Mouse (Mus musculus): ENCODE measurements around the gene Arl15. TPM values are rescaled to one million over a fixed set of nuclear protein-coding genes. Genes with fewer than 3 reads are reported as not detected.

Gene Arl15
- polyA plus RNA-seq, 1 experiment from 2014 or later = 6.7 TPM

GRCm38 (mm10) chr13:114051151-114051850, 257.0 kb downstream of the Arl15 start:
- WGBS = 68% methylated on average over 9 of the region's 9 CpGs
- Histone ChIP-seq H3K27me3 (no peaks in the 10 kb centered on the region), H3K9ac (no peak overlapping the region), H3K4me2 (no peak overlapping the region), H3K36me3 (no peaks in the 10 kb centered on the region), H3K4me1 (replicated peaks) (no peaks in the 10 kb centered on the region), H3K27ac (no peak overlapping the region), H3K9me3 (replicated peaks) (no peaks in the 10 kb centered on the region), H3K4me3 (no peak overlapping the region)
- ATAC-seq (replicated peaks; ENCODE audit: insufficient number of reproducible peaks, insufficient read depth, low FRiP score, low read depth) = no peak

- Histone ChIP-seq H3K9me3 (replicated peaks) (no peaks in the 10 kb centered on the region), H3K27ac (no peak overlapping the region), H3K36me3 (no peaks in the 10 kb centered on the region), H3K4me3 (no peak overlapping the region), H3K4me2 (no peak overlapping the region), H3K4me1 (replicated peaks) (no peaks in the 10 kb centered on the region), H3K27me3 (no peaks in the 10 kb centered on the region), H3K9ac (no peak overlapping the region)
- 65% methylated on average over 15 of the region's 15 CpGs for WGBS
- no peak for ATAC-seq (replicated peaks; ENCODE audit: insufficient number of reproducible peaks, insufficient read depth, low FRiP score, low read depth)
Observed at GRCm38 (mm10) chr13:114052426-114053205, 258.3 kb downstream of the Arl15 start.

- Histone ChIP-seq H3K36me3 (no peaks in the 10 kb centered on the region), H3K4me1 (replicated peaks) (no peaks in the 10 kb centered on the region), H3K4me3 (no peak overlapping the region), H3K9me3 (replicated peaks) (no peaks in the 10 kb centered on the region), H3K4me2 (no peak overlapping the region), H3K27ac (no peak overlapping the region), H3K27me3 (no peaks in the 10 kb centered on the region), H3K9ac (no peak overlapping the region)
- no peak for ATAC-seq (replicated peaks; ENCODE audit: insufficient number of reproducible peaks, insufficient read depth, low FRiP score, low read depth)
- 90% methylated on average over 2 of the region's 2 CpGs for WGBS
Observed at GRCm38 (mm10) chr13:114053261-114053660, 259.0 kb downstream of the Arl15 start.

- Histone ChIP-seq H3K4me1 (replicated peaks) (no peaks in the 10 kb centered on the region), H3K4me2 (no peak overlapping the region), H3K27me3 (no peaks in the 10 kb centered on the region), H3K4me3 (no peak overlapping the region), H3K36me3 (no peaks in the 10 kb centered on the region), H3K27ac (no peak overlapping the region), H3K9ac (no peak overlapping the region), H3K9me3 (replicated peaks) (no peaks in the 10 kb centered on the region)
- ATAC-seq (replicated peaks; ENCODE audit: insufficient number of reproducible peaks, insufficient read depth, low FRiP score, low read depth) = no peak
- WGBS = 77% methylated on average over 9 of the region's 9 CpGs
Observed at GRCm38 (mm10) chr13:114055686-114056085, 261.4 kb downstream of the Arl15 start.

GRCm38 (mm10) chr13:114060258-114060657, 266.0 kb downstream of the Arl15 start:
- no peak overlapping the region for H3K27ac ChIP-seq
- no peaks in the 10 kb centered on the region for H3K9me3 ChIP-seq (replicated peaks)
- H3K4me3 ChIP-seq = no peak overlapping the region
- H3K4me1 ChIP-seq (replicated peaks) = no peaks in the 10 kb centered on the region
- no peaks in the 10 kb centered on the region for H3K27me3 ChIP-seq
- H3K9ac ChIP-seq = no peak overlapping the region
- no peak for ATAC-seq (replicated peaks; ENCODE audit: insufficient number of reproducible peaks, insufficient read depth, low FRiP score, low read depth)
- H3K36me3 ChIP-seq = no peaks in the 10 kb centered on the region
- 79% methylated on average over 6 of the region's 6 CpGs for WGBS
- no peak overlapping the region for H3K4me2 ChIP-seq

GRCm38 (mm10) chr13:114061234-114061633, 266.9 kb downstream of the Arl15 start:
- H3K27me3 ChIP-seq = no peaks in the 10 kb centered on the region
- H3K4me2 ChIP-seq = no peak overlapping the region
- H3K9me3 ChIP-seq (replicated peaks) = no peaks in the 10 kb centered on the region
- H3K27ac ChIP-seq = no peak overlapping the region
- H3K36me3 ChIP-seq = no peaks in the 10 kb centered on the region
- H3K4me1 ChIP-seq (replicated peaks) = no peaks in the 10 kb centered on the region
- no peak overlapping the region for H3K4me3 ChIP-seq
- ATAC-seq (replicated peaks; ENCODE audit: insufficient number of reproducible peaks, insufficient read depth, low FRiP score, low read depth) = no peak
- 90% methylated on average over 7 of the region's 7 CpGs for WGBS
- H3K9ac ChIP-seq = no peak overlapping the region

- no peaks in the 10 kb centered on the region for H3K4me1 ChIP-seq (replicated peaks)
- WGBS = 71% methylated on average over 9 of the region's 9 CpGs
Observed at GRCm38 (mm10) chr13:114064069-114064468, 269.8 kb downstream of the Arl15 start.

GRCm38 (mm10) chr13:114065012-114065411, 270.7 kb downstream of the Arl15 start:
- no peaks in the 10 kb centered on the region for H3K4me1 ChIP-seq (replicated peaks)
- no peak overlapping the region for H3K4me3 ChIP-seq
- no peak overlapping the region for H3K9ac ChIP-seq
- WGBS = 52% methylated on average over 6 of the region's 6 CpGs
- no peaks in the 10 kb centered on the region for H3K36me3 ChIP-seq
- H3K9me3 ChIP-seq (replicated peaks) = no peaks in the 10 kb centered on the region
- H3K4me2 ChIP-seq = no peak overlapping the region
- no peak for ATAC-seq (replicated peaks; ENCODE audit: insufficient number of reproducible peaks, insufficient read depth, low FRiP score, low read depth)
- H3K27me3 ChIP-seq = no peaks in the 10 kb centered on the region
- H3K27ac ChIP-seq = no peak overlapping the region

More at GRCm38 (mm10) chr13:114064069-114064468, 269.8 kb downstream of the Arl15 start:
- Histone ChIP-seq H3K36me3 (no peaks in the 10 kb centered on the region), H3K9me3 (replicated peaks) (no peaks in the 10 kb centered on the region), H3K27me3 (no peaks in the 10 kb centered on the region), H3K27ac (no peak overlapping the region), H3K4me3 (no peak overlapping the region), H3K4me2 (no peak overlapping the region), H3K9ac (no peak overlapping the region)
- no peak for ATAC-seq (replicated peaks; ENCODE audit: insufficient number of reproducible peaks, insufficient read depth, low FRiP score, low read depth)

GRCm38 (mm10) chr13:114068421-114068820, 274.1 kb downstream of the Arl15 start:
- WGBS = 95% methylated on average over 5 of the region's 5 CpGs
- no peak overlapping the region for H3K4me3 ChIP-seq
- ATAC-seq (replicated peaks; ENCODE audit: insufficient number of reproducible peaks, insufficient read depth, low FRiP score, low read depth) = no peak
- no peak overlapping the region for H3K4me2 ChIP-seq
- no peaks in the 10 kb centered on the region for H3K27me3 ChIP-seq
- H3K9ac ChIP-seq = no peak overlapping the region
- H3K36me3 ChIP-seq = no peaks in the 10 kb centered on the region
- no peaks in the 10 kb centered on the region for H3K9me3 ChIP-seq (replicated peaks)
- no peak overlapping the region for H3K27ac ChIP-seq
- no peaks in the 10 kb centered on the region for H3K4me1 ChIP-seq (replicated peaks)

GRCm38 (mm10) chr13:114071439-114071838, 277.1 kb downstream of the Arl15 start:
- H3K27ac ChIP-seq = no peak overlapping the region
- no peak overlapping the region for H3K4me2 ChIP-seq
- H3K9ac ChIP-seq = no peak overlapping the region
- no peak for ATAC-seq (replicated peaks; ENCODE audit: insufficient number of reproducible peaks, insufficient read depth, low FRiP score, low read depth)
- no peaks in the 10 kb centered on the region for H3K4me1 ChIP-seq (replicated peaks)
- H3K27me3 ChIP-seq = no peaks in the 10 kb centered on the region
- 92% methylated on average over 7 of the region's 7 CpGs for WGBS
- no peaks in the 10 kb centered on the region for H3K36me3 ChIP-seq
- H3K4me3 ChIP-seq = no peak overlapping the region
- H3K9me3 ChIP-seq (replicated peaks) = no peaks in the 10 kb centered on the region

GRCm38 (mm10) chr13:114074471-114074870, 280.2 kb downstream of the Arl15 start:
- no peaks in the 10 kb centered on the region for H3K27me3 ChIP-seq

More at GRCm38 (mm10) chr13:114074471-114074870, 280.2 kb downstream of the Arl15 start:
- H3K4me3 ChIP-seq = no peak overlapping the region
- H3K4me1 ChIP-seq (replicated peaks) = no peaks in the 10 kb centered on the region
- no peak overlapping the region for H3K27ac ChIP-seq
- no peak overlapping the region for H3K9ac ChIP-seq
- no peaks in the 10 kb centered on the region for H3K36me3 ChIP-seq
- ATAC-seq (replicated peaks; ENCODE audit: insufficient number of reproducible peaks, insufficient read depth, low FRiP score, low read depth) = no peak
- 54% methylated on average over 8 of the region's 8 CpGs for WGBS
- no peak overlapping the region for H3K4me2 ChIP-seq
- H3K9me3 ChIP-seq (replicated peaks) = no peaks in the 10 kb centered on the region
